Mouse (Mus musculus): ENCODE results near the gene Msmo1. TPM values are rescaled to one million over a fixed set of nuclear protein-coding genes. Genes with fewer than 3 reads are reported as not detected.
A peak's percentile ranks its signal among the peaks of the same experiment; 100 is the strongest.

Gene Msmo1
- polyA plus RNA-seq (2016; fragmentation: Nextera tagmentation; extraction: Ambion mirVana), result 149 and 155 TPM in 2 replicates

DNA sequence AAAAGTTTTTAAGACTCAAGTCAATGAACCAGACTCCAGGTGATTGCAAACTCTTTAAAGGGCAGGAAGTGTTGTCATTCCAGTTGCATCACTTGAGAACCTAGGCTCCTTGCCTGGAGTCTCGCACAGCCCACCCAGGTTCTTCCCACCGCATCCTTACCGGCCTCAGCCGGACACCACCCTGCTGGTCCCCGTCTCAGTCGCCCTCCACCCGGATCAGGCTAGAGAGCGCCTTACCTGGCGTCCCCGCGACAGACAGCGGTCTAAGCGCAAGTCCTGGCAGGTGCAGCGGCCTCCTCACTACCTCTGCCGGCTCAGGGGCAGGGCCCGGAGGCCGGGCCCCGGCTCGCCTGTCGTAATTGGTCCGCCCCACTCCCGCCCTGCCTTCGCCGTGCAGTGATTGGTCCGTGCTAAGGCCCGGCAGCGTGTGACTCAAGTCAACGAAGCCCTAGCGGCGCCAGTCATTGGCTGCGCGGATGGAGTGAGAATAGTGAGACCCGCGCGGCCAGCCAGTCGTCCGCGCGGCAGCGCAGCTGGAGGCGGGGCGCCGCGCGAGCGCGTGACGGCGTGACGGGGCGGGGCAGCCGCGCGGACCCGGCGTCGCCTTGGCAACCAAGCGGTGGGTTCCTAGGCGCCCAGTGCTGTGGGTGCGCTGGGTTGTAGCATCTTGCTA lies at the start of gene Msmo1:
Gene Msmo1 (minus strand): TSS at position 522 of the 673 bp plus-strand sequence.
- H3K36me3 ChIP-seq, result peaks cover 22% of the 10 kb centered on the region
- peak within 1 kb of the TSS; percentile 82 for H3K27ac ChIP-seq
- peak within 1 kb of the TSS; percentile 63 for H3K4me2 ChIP-seq (replicated peaks)
- no peaks in the 10 kb centered on the region for H3K9me3 ChIP-seq (replicated peaks)
- WGBS, result under 1% methylated on average over 60 of the region's 60 CpGs
- peak within 1 kb of the TSS; percentile 66 for H3K4me3 ChIP-seq
- H3K9ac ChIP-seq, result peak within 1 kb of the TSS; percentile 71
- no peaks in the 10 kb centered on the region for H3K27me3 ChIP-seq
- peak; percentile 100 for ATAC-seq (ENCODE audit: low FRiP score)
- peaks cover 39% of the 10 kb centered on the region for H3K4me1 ChIP-seq

DNA sequence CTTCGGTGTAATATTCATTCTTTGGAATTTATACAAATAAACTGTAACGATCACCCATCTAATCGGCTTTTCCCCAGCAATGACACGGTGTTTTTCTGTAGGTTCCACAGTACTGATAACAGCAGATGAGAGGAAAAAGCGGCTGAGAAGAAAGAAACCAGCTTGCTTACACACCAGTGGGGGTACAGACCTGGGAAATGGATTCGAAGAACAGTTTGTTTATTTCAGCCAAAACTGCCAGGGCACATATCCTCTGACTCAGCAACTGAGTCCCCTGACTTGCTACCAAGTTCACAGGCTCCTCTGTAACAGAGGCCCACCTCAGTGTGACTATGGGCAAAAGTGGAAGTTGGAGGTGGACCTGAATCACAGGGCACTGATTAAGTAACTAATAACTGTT lies 48.4 kb upstream of the Msmo1 start:
- Histone ChIP-seq H3K4me3 (no peak overlapping the region), H3K4me2 (replicated peaks) (no peak overlapping the region), H3K9ac (no peak overlapping the region), H3K27ac (no peak overlapping the region), H3K27me3 (no peaks in the 10 kb centered on the region), H3K36me3 (peaks cover 7% of the 10 kb centered on the region; the same call in 1 of the 2 replicates), H3K9me3 (replicated peaks) (no peaks in the 10 kb centered on the region), H3K4me1 (no peaks in the 10 kb centered on the region)
- ATAC-seq (ENCODE audit: low FRiP score), result no peak
- 95% methylated on average over 6 of the region's 6 CpGs for WGBS

- H3K9ac ChIP-seq, result no peak overlapping the region
- H3K27ac ChIP-seq, result no peak overlapping the region
- H3K4me2 ChIP-seq (replicated peaks), result no peak overlapping the region
- H3K4me1 ChIP-seq, result no peaks in the 10 kb centered on the region
- H3K36me3 ChIP-seq, result peaks cover 10% of the 10 kb centered on the region; the same call in 1 of the 2 replicates
- no peaks in the 10 kb centered on the region for H3K27me3 ChIP-seq
- 81% methylated on average over 9 of the region's 9 CpGs for WGBS
- H3K9me3 ChIP-seq (replicated peaks), result no peaks in the 10 kb centered on the region
- ATAC-seq (ENCODE audit: low FRiP score), result no peak
- H3K4me3 ChIP-seq, result no peak overlapping the region
These were observed 44.3 kb upstream of the Msmo1 start for GRCm38 (mm10) chr8:64777925-64778324.

DNA sequence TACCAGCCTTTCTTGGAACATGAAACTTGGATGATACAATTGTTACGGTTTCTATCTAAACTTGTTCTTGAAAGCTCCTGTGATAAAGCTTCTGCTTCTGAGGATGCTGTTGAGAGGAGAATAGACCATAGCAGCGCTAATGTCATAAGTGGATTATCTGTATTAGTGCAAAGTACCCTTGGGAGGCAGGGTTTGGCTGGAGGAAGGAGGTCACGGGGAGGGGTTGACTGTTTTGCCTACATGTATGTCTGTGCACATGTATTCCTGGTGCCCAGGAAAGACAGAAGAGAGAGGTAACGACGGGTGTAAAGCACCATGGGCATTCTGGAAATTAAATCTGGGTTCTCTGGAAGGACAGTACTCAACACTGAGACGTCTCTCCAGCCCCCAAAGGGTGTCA lies 40.5 kb upstream of the Msmo1 start:
- Histone ChIP-seq H3K27me3 (no peaks in the 10 kb centered on the region), H3K4me2 (replicated peaks) (no peak overlapping the region), H3K4me3 (no peak overlapping the region), H3K27ac (no peak overlapping the region), H3K36me3 (peaks cover 10% of the 10 kb centered on the region; the same call in 1 of the 2 replicates), H3K4me1 (no peaks in the 10 kb centered on the region), H3K9ac (no peak overlapping the region), H3K9me3 (replicated peaks) (no peaks in the 10 kb centered on the region)
- no peak for ATAC-seq (ENCODE audit: low FRiP score)
- 95% methylated on average over 6 of the region's 6 CpGs for WGBS

DNA sequence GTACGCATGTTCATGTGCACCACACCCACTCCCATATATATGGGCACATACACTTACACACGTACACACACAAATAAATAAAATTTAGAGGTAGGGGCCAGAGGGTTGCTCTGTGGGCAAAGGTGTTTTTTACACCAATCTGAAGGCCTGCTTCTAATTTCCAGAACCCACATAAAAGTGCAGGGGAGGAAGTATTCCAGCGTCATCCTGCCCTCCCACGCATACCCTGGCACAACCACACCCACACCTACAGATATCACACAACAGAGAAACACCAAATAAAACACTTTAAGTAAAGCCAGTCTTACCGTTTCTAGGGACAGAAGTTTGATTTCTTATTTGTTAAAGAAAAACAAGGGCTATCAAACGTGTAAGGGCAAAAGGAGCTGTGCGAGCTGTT lies 37.2 kb upstream of the Msmo1 start:
- Histone ChIP-seq H3K4me3 (no peak overlapping the region), H3K27me3 (no peaks in the 10 kb centered on the region), H3K27ac (no peak overlapping the region), H3K9ac (no peak overlapping the region), H3K4me2 (replicated peaks) (no peak overlapping the region), H3K9me3 (replicated peaks) (no peaks in the 10 kb centered on the region), H3K36me3 (peaks cover 6% of the 10 kb centered on the region; the same call in 1 of the 2 replicates), H3K4me1 (no peaks in the 10 kb centered on the region)
- whole genome bisulfite sequencing, result 92% methylated on average over 7 of the region's 7 CpGs
- ATAC-seq (ENCODE audit: low FRiP score), result no peak

GRCm38 (mm10) chr8:64769586-64769985 lies 36.0 kb upstream of the Msmo1 start:
- no peak overlapping the region for H3K4me3 ChIP-seq
- no peak overlapping the region for H3K27ac ChIP-seq
- WGBS, result 80% methylated on average over 7 of the region's 7 CpGs
- no peaks in the 10 kb centered on the region for H3K9me3 ChIP-seq (replicated peaks)
- no peak overlapping the region for H3K4me2 ChIP-seq (replicated peaks)
- ATAC-seq (ENCODE audit: low FRiP score), result no peak
- no peaks in the 10 kb centered on the region for H3K4me1 ChIP-seq
- H3K36me3 ChIP-seq, result peaks cover 3% of the 10 kb centered on the region; the same call in 1 of the 2 replicates
- no peaks in the 10 kb centered on the region for H3K27me3 ChIP-seq
- no peak overlapping the region for H3K9ac ChIP-seq

- no peaks in the 10 kb centered on the region for H3K4me1 ChIP-seq
- H3K27me3 ChIP-seq, result no peaks in the 10 kb centered on the region
- no peak overlapping the region for H3K4me3 ChIP-seq
- H3K4me2 ChIP-seq (replicated peaks), result no peak overlapping the region
- H3K27ac ChIP-seq, result no peak overlapping the region
- WGBS, result 86% methylated on average over 8 of the region's 9 CpGs
- H3K9ac ChIP-seq, result no peak overlapping the region
- peaks cover 3% of the 10 kb centered on the region; the same call in 1 of the 2 replicates for H3K36me3 ChIP-seq
- ATAC-seq (ENCODE audit: low FRiP score), result no peak
- no peaks in the 10 kb centered on the region for H3K9me3 ChIP-seq (replicated peaks)
These were observed 35.1 kb upstream of the Msmo1 start for GRCm38 (mm10) chr8:64768645-64769044.

GRCm38 (mm10) chr8:64767047-64767446 lies 33.5 kb upstream of the Msmo1 start:
- no peak overlapping the region for H3K9ac ChIP-seq
- H3K9me3 ChIP-seq (replicated peaks), result no peaks in the 10 kb centered on the region
- H3K4me1 ChIP-seq, result no peaks in the 10 kb centered on the region
- no peak overlapping the region for H3K27ac ChIP-seq
- no peaks in the 10 kb centered on the region for H3K27me3 ChIP-seq
- peaks cover 3% of the 10 kb centered on the region; the same call in 1 of the 2 replicates for H3K36me3 ChIP-seq
- no peak for ATAC-seq (ENCODE audit: low FRiP score)
- 93% methylated on average over 9 of the region's 9 CpGs for WGBS
- H3K4me3 ChIP-seq, result no peak overlapping the region
- H3K4me2 ChIP-seq (replicated peaks), result no peak overlapping the region

DNA sequence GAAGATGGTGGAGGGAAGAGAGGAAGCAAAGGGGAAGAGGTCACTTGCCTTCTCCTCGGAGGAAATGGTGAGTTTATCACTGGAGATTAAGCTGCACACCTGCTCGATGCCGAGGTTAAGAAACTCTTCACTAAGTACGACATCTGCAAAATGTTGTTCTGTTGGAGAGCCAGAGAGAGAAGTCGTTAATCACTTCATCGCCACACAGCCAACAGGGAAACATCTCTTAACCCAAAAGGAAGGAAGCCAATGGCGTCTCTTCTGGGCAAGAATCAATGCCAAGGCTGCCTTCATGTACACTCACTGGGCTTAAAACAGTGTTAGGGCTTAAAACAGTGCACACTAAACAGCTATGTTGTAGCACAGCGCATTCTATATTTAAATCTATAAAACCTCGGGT lies 30.5 kb upstream of the Msmo1 start:
- Histone ChIP-seq H3K9ac (no peak overlapping the region), H3K27me3 (no peaks in the 10 kb centered on the region), H3K4me1 (no peaks in the 10 kb centered on the region), H3K9me3 (replicated peaks) (no peaks in the 10 kb centered on the region), H3K4me2 (replicated peaks) (no peak overlapping the region), H3K4me3 (no peak overlapping the region), H3K36me3 (peaks cover 10% of the 10 kb centered on the region; the same call in 1 of the 2 replicates), H3K27ac (no peak overlapping the region)
- WGBS, result 87% methylated on average over 9 of the region's 9 CpGs
- ATAC-seq (ENCODE audit: low FRiP score), result no peak

DNA sequence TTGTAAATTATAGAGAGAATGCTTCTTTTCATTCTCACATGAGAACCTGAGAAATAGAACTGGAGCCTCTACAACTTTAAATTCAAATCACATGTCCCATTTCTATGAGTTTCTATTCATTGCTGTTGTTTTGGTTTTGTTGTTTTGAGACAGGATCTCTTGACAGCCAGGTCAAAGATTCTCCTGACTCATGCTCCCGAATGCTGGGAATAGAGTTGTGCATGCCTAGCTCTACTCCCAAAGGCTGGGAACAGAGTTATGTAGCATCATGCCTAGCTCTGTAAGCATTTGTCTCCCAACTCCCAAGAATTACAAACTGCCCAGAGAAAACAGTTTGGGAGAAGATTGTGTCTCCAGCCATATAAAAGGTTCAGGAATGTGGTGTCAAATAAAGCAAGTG lies 29.2 kb upstream of the Msmo1 start:
- Histone ChIP-seq H3K27ac (no peak overlapping the region), H3K4me3 (no peak overlapping the region), H3K4me2 (replicated peaks) (no peak overlapping the region), H3K36me3 (peaks cover 14% of the 10 kb centered on the region; the same call in 1 of the 2 replicates), H3K9ac (no peak overlapping the region), H3K27me3 (no peaks in the 10 kb centered on the region), H3K4me1 (no peaks in the 10 kb centered on the region), H3K9me3 (replicated peaks) (no peaks in the 10 kb centered on the region)
- WGBS, result 73% methylated on average over 1 of the region's 1 CpGs
- no peak for ATAC-seq (ENCODE audit: low FRiP score)

DNA sequence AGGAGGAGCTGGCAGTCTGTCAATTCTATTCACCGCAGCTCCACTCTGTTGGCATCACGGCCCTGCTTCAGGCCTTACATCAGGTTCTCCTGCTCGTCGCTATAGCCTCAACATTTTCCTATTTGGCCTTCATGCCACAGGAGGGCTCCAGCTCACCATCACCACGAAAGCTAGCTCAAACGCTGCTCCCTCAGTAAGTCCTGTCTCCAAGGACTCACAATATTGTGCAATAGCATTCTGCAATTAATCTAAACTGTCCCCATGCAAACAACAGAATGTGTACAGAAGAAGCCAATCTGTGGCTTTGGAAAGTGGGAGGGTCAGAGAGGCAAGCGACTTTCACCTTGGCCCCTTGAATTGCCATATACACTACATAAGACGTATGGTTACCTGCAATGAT lies 27.8 kb upstream of the Msmo1 start:
- H3K27me3 ChIP-seq, result no peaks in the 10 kb centered on the region
- H3K4me1 ChIP-seq, result no peaks in the 10 kb centered on the region
- no peak overlapping the region for H3K4me3 ChIP-seq
- H3K9ac ChIP-seq, result no peak overlapping the region
- H3K36me3 ChIP-seq, result peaks cover 15% of the 10 kb centered on the region; the same call in 1 of the 2 replicates
- H3K4me2 ChIP-seq (replicated peaks), result no peak overlapping the region
- 84% methylated on average over 8 of the region's 8 CpGs for WGBS
- H3K9me3 ChIP-seq (replicated peaks), result no peaks in the 10 kb centered on the region
- no peak overlapping the region for H3K27ac ChIP-seq
- ATAC-seq (ENCODE audit: low FRiP score), result no peak

GRCm38 (mm10) chr8:64757956-64758355 lies 24.4 kb upstream of the Msmo1 start:
- H3K9ac ChIP-seq, result no peak overlapping the region
- no peak overlapping the region for H3K4me2 ChIP-seq (replicated peaks)
- H3K4me1 ChIP-seq, result no peaks in the 10 kb centered on the region
- no peaks in the 10 kb centered on the region for H3K27me3 ChIP-seq
- H3K36me3 ChIP-seq, result peaks cover 35% of the 10 kb centered on the region
- H3K9me3 ChIP-seq (replicated peaks), result no peaks in the 10 kb centered on the region
- WGBS, result 92% methylated on average over 15 of the region's 15 CpGs
- ATAC-seq (ENCODE audit: low FRiP score), result no peak
- H3K27ac ChIP-seq, result no peak overlapping the region
- no peak overlapping the region for H3K4me3 ChIP-seq
